Mouse (Mus musculus) layer of hippocampus, adult 9-11 months (tissue): ENCODE measurements around the gene 4921539E11Rik.

ENCODE experiments used
- DNase-seq: peaks from one replicate; pipeline ENCODE4 v3.0.0; 2022

The 4921539E11Rik gene

DNA sequence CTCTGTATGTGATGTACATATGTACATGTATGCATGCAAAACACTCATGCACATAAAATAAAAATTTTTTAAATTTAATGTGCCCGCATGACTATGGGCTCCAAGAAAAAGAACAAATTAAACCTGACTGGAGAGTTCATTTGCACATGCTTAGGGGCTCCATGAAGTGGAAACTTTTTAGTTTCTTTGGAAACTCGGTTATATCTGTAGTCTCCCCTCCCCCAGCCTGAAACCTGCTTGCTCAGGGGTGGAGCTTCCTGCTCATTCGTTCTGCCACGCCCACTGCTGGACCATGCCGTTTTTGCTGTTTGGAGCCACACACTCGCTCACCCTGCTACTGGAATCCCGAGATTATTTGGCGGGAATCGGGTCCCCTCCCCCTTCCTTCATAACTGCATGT, 67.8 kb downstream of the 4921539E11Rik start:
- DNase-seq: no peak

DNA sequence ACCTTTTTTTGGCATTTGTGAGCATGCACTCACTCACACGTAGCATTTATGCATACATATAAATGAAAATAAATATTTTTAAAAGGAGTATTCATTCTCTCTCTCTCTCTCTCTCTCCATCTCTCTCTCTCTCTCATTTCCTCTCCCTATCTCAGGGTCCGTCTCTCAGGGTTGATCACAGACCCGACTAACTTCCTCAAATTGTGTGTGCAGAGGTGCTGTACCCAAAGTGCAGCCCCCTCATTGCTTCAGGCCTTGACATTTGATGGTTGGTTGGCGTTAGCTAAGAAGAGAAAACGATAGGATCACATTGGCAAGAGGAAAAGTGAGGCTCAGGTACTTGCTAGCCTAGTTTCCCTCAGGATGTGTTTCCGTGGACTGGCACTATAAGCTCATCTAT, 68.9 kb downstream of the 4921539E11Rik start:
- DNase-seq: no peak

DNA sequence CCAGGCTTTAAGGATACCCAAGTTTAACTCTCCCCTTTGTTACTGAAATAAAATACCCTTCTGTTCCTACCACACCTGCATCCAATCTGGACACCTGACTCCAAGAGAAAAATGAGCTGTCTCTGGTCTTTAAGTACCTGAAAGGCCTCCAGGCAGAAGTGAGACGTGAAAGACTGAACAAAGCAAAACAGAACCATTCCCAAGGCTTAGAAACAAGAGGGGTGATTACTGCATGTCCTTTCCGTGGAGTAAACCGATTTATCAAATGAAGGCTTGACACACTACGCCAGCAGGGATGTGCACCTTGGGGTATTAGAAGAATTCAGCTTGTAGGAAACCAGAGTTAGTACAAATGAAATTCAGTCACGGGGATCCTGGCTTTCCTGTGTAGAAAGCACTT, 71.7 kb downstream of the 4921539E11Rik start:
- DNase-seq: no peak

GRCm38 (mm10) chr4:103216046-103216445, 74.6 kb downstream of the 4921539E11Rik start:
- no peak for DNase-seq

- peak; percentile 79 for DNase-seq
These were observed 75.5 kb downstream of the 4921539E11Rik start, which contains the start of gene Slc35d1 for GRCm38 (mm10) chr4:103214925-103215820. Gene Slc35d1, minus strand, starts transcription at chr4:103215164.

- DNase-seq: peak; percentile 66
These were observed 76.2 kb downstream of the 4921539E11Rik start for GRCm38 (mm10) chr4:103214498-103214924.

DNA sequence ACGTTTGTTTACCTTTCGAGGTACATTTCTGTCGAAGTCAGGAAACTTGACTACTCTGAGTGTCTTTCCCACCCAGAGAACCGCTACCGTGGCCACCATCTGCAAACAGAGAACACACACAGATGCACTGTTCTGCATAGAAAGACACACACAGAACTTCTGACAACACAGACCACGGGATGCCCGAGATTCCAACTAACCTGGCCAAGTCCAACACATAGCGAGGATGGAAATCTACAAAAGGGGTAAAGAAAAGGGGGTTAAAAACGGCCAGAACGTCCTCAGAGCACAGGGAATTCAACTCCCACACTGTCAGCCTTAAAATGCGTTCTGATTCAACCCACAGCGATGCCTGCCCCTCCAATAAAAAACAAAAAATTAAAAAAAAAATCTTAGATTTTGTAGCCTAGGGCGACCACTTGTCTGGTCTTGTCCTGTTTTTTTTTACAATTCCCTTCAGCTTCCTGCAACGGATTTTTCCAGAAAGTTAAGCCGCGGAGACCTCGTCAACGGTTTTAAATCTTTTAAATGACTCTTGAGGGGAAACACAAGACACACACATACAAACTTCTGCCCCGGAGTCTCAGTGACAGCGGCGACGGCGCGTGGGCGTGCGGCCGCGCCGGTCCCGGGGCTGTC, 76.7 kb downstream of the 4921539E11Rik start:
- DNase-seq: no peak

DNA sequence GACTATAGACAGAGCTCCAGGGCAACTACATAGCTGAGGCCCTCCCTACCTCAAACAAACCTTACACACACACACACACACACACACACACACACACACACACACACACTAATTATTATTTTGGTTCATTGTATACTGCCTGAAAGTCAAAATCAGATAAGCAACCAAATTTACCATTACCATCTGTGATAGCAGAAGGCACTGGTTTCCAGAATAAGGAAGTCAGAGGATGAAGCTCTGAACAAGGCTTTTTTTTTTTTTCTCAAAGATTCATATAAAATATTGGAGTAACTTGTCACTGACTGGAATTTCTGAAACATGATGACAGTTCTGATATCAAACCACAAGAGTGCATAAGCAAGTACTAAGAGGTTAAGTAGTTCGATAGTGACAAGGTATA, 82.1 kb downstream of the 4921539E11Rik start:
- DNase-seq: no peak

DNA sequence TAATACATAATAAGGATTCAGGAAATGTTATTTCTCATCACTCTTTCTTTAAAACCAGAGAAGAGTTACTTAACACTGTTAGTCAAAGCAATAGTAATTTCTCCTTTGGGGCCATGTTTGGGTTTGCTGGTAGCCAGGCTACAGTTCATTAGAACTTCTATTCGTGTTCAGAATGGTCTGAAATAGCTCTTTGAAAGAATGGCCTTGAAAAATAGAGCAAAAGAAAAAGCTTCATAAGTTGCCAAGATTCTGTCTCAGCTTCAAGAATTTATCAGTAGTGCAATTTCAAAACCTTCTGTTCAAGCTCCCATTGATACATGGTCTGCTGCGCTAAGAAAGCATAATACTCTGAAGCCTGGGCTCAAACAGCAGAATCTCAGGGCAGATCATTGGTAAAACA, 87.0 kb downstream of the 4921539E11Rik start:
- DNase-seq: no peak

GRCm38 (mm10) chr4:103200046-103200445, 90.6 kb downstream of the 4921539E11Rik start:
- DNase-seq: no peak

- no peak for DNase-seq
These were observed 91.6 kb downstream of the 4921539E11Rik start for GRCm38 (mm10) chr4:103199086-103199485.

DNA sequence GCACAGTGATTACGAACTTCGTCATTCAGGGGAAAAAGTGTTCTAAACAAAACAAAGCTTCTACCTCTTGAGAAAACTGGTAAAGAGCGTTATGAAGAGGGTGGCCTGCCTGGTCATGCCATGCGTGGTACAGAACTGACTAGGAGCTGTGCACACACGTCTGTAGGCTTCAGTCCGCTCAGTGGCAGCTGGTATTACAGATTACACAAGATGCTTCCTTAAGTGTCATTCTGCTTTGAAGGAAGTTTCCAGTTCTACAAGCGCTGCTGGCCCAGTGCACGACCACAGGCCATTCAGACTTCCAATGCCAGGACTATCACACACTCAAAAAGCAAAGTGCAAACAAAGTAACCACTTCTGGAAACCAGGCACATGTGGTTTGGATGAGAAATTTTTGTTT, 93.3 kb downstream of the 4921539E11Rik start:
- DNase-seq: no peak

DNA sequence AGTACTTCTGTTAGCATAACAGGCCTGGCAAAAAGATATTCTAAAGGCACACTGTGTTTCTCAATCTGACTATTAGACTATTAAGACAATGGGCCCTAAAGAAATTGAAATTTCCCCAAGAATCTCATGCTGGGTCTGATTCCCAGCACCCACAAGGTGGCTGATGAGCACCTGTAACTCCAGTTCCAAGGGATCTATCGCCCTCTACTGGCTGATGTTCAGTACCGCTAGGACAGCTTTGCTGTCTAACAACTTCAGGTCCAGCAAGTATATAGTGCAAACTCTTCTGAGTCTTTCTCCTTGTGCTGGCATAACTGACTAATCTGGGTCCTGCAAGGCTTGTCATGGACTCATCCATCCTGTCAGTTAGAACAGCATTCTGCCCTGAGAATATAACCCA, 98.2 kb downstream of the 4921539E11Rik start:
- no peak for DNase-seq

DNA sequence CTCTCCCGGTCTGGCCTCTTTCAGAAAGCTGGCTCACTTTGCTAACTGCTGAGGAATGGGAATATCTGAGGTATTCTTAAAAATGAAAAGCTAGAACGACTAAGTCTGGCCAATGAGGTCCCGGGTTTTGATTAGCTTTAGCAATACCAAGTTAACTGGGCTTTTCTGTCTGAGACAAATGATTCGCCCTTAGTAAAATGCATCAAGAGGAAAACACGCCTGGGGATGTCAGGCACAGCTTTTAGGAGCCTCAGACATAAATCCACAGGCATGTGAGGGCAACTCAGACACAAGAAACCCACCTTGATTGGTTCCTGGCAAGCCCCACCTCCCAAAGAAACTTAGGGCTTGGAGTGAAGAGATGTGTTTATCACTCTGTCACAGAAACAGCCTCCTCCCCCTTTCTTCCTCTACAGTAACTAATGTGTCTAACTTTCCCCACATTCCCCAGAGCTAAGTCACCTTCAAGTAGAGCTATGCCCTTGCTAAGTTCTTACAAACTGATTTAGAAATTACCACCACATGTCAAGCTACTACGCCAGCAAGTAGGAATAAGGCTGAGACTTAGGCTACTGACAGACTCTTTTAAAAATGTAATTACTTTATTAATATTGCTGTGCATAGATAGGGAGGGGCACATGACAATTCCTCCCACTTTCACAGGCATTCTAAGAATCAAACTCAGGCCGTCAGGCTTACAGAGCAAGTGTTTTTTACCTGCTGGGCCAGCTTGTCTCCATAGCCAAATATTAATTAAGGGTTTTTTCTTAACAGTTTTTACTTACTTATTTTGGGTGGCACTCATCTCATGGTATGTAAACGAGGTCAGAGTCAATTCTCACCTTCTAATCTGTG, 101.7 kb downstream of the 4921539E11Rik start:
- no peak for DNase-seq
